Mouse (Mus musculus) inflammation-experienced regulatory T-cells, adult 6 months (primary cell): ENCODE results near the gene Mrpl52. TPM values are rescaled to one million over a fixed set of nuclear protein-coding genes. Genes with fewer than 3 reads are reported as not detected.

ENCODE experiments used
- ATAC-seq: one replicate; pipeline ENCODE4 v1.8.0; 2017
- polyA plus RNA-seq, 3 experiments: library from polyadenylated mRNA; unstranded; fragments of 100-300 nt; shearing (Covaris generic); gene quantifications; one replicate each; pipeline ENCODE4 v1.2.1; 2017

Gene Mrpl52
- polyA plus RNA-seq, 3 experiments from 2014 or later = 253 to 303 (median 292) TPM

DNA sequence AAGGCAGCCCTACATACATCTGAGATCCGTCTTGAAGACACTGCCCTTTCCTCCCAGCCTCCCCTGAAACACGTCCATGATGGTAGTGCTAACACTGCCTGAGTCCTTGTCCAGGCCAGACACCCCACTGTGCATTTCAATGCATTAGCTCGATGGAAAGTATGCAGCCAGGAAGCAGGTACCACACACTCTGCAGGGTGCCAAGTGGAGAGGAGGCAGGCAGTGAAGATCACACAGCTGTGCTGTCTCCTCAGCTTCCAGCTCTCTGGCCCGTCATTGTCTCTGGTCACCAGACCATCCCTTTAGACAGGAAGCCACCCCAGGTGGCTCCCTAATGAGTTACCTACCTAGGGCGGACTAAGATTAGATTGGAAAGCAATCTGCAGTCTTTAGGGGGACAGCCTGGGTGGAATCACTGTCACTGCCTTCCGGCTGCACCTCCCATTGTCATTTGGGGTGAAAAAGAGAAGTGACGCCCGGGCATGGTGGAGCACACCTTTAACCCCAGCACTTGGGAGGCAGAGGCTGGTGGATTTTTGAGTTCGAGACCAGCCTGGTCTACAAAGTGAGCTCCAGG, 14.6 kb upstream of the Mrpl52 start:
- ATAC-seq = no peak

DNA sequence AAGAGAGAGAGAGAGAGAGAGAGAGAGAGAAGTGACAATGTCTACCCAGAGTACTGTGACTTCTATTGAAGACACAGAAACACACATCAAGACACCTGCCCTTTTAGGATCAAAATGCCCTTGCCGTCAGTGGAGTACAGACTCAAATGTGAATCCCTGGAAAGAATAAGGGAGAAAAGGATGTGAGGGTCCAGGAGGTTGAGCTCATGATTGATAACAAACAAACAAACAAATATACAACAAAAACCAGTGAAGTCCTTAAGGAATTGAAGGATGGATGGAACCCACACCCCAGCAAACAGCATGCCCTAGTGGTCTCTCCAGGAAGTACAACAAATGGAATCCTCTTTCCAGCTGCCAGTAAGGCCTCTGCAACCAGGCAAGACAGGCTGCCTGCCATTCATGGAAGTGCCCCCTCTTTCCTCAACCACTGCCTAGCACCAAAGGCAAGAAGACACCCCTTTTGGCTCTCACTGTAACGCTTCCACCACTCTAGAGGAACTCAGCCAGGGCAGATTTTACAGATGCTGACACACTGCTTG, 14.0 kb upstream of the Mrpl52 start:
- peak; percentile 46 for ATAC-seq

DNA sequence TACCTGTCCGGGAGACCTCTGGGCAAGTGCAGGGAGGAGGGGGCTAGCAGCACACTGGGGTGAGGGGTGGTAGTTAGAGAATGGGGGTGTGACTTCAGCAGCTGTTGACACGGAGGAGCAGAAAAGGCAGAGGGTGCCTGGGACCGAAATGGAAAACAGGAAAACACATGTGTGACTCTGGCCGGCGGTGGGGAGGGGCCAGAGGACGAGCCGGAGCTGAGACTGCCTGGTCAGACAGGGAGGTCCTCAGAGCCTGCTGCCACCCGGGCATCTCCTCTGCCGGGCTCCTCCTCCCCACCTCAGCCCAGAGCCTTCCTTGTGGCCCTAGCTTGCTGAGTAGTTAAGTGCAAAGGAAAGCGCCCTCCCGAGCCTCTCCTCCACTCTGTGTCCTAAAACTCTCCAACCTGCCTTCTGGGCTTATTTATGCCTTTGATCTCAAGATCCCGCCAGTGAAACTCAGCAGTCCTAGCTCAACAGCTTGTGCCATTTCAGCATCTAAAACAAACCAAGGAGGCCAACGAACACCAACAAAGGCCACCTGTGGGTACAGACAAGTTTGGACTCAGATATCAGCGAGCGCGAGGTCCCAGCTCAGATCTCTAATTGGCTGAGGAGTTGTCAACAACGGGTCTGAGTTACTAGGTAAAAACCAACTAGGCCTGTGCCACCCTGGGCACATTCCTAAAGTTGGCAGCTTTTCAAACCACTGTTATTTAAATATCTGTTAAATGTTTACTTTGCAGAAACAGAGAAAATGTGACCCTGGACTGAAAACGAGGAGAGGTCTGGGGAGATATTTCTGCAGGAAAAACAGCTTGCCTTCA, 12.6 kb upstream of the Mrpl52 start:
- ATAC-seq = no peak

DNA sequence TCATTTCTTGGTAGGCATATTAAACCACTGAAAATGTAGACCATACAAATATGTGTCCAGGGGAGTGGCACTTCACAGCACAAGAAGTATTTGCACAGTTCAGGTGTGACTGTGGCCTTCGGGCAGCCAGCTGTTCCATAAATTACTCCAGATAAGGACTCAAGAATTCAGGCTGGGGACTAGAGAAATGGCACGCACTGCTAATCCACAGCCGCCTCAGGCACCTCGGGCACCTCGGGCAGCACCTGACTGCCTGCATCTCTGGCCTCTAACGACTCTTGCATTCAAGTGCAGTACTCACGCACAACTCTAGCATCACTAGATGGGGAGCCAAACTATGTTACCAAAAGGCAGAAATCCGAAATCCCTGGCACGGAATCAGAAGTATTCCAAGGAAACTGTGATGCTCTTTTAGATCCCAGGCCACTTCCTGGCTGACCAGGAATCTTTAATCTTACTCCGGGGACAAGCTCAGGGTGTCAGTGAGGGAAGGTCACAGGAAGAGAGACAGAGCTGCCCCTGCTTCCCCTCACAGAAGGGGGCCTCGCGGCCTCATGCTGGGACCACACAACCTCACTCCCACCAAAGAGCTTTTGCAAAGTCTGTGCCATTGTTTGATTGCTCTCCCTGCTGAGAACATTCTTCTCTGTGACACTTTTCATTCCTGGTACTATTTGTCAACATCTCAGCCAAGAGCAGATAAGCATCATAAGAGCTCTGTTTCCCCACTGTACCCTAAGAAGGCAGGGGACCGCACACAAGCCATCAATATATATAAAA, 11.3 kb upstream of the Mrpl52 start:
- ATAC-seq = no peak

DNA sequence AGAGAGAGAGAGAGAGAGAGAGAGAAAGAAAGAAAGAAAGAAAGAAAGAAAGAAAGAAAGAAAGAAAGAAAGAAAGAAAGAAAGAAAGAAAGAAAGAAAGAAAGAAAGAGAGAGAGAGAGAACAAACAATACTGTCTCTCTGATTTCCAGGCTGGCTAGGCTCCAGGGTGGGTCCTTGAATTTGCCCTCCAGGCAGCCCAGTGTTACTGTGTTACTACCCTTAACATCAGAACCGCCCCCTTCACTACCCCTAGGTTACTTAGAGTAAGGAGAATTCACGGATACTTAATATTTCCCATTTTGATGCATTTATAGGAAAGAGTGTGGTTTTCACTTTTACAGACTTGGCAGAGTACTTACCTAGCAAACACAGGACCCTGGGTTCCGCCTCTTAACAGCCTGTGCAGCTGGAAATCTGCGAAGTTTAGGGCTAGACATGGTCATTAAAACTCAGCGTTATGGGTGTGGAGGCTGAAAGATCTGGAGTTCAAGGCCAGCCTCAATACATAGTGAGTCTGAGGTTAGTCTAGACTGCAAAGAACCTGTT, 10.4 kb upstream of the Mrpl52 start:
- no peak for ATAC-seq

DNA sequence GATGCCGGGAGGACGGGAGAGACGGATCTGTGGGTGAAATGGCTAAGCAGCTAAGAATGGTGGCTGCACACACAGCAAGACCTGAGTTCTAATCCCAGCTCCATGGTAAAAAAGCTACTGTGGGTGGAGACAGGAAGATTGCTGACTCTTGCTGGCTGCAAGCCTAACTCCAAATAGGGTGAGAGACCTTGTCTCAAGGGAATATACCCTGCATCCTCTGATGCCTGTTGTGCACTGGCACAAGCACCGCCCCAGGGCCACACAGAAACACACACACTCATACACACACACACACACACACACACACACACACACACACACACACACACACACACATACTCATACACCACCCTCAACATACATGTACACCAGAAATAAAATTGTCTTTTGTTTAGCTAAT, 9.9 kb upstream of the Mrpl52 start:
- ATAC-seq = no peak

DNA sequence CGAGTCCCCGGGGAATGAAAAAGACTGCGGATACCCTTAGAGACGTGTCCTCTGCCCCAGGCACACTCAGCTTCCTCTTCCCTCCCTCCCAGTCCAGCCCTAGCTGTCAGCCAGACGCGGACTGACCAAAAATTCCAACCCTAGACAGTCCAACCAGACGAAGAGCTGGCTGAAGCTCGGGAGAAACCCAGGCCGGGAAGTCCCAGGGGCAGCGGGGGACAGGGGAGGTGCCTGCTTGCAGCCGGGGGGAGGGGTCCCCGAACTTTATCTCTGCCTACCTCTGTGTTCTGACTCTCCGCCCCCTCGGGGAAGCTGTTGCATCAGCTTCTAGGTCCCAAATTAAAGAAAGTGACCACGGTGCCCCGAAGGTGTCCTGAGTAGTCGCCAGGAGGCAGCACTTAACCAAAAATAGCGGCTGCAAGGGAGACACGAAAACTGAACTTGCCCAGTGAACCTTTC, 9.1 kb upstream of the Mrpl52 start, which contains the start of gene Slc7a7:
TSS of gene Slc7a7 (minus strand) at position 158 of the 459 bp plus-strand sequence.
- ATAC-seq = no peak

DNA sequence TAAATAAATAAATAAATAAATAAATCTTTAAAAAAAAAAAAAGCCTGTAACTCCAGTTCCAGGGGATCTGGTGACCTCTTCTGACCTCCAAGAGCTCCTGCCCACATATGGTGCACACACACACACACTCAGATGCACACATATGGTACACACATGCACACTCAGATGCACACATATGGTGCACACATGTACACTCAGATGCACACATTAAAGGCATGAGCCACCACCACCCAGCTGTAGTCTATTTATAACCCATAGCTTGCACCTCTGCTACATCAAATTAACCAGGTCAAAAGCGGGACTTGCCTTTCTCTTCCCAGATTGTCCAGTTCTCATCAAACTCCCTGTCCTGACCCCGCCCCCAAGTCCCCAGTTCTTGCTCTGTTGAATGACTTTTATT, 5.7 kb upstream of the Mrpl52 start:
- no peak for ATAC-seq

DNA sequence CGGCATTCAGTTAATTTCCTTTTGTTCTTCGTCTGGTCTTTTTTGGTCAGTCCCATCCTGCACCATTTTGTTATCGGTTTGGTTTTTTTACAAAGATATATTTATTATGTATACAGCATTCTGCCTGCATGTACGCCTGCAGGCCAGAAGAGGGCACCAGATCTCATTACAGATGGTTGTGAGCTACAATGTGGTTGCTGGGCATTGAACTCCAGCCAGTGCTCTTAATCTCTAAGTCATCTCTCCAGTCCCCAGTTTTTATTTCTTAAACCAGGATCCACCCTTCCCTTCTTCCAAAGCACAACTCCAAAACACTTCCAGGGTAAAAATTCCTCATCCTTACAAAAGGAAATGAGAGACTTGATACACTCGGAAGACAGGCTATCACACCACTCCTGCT, 3.3 kb upstream of the Mrpl52 start:
- no peak for ATAC-seq

DNA sequence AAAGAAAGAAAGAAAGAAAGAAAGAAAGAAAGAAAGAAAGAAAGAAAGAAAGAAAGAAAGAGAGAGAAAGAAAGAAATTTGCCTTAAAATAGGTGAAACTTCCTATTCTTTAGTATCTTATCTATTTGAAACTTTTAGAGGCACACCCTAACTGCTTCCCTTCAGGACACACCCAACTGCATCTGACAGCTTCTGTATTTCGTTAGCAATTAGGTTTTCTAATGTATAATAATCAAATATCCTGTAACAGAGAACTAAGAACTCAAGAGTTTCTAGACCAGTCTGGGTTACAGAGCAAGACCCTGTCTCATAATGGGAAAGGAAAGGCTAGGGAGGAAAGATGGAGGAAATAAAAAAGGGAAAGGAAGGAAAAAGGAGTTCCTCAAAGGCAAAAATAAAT, 2.1 kb upstream of the Mrpl52 start:
- ATAC-seq = no peak

DNA sequence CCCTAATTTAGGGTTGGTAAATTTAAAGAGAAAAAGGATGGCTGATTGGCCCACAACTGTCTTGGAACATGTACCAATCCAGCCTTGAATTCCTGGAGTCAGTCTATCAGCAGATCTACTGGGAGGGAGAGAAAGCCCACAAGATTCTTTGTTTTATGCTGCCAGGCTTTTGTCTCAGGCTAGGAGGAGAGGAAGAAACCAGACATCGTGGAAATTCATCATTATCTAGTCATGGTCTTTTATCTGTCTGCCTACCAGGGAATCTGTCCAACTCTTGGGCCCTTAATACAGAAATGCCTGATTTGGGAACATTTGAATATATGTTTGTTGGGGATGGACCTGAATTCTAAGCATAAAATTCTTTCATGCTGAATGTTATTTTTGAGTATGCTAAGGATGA, 1.2 kb upstream of the Mrpl52 start:
- no peak for ATAC-seq

DNA sequence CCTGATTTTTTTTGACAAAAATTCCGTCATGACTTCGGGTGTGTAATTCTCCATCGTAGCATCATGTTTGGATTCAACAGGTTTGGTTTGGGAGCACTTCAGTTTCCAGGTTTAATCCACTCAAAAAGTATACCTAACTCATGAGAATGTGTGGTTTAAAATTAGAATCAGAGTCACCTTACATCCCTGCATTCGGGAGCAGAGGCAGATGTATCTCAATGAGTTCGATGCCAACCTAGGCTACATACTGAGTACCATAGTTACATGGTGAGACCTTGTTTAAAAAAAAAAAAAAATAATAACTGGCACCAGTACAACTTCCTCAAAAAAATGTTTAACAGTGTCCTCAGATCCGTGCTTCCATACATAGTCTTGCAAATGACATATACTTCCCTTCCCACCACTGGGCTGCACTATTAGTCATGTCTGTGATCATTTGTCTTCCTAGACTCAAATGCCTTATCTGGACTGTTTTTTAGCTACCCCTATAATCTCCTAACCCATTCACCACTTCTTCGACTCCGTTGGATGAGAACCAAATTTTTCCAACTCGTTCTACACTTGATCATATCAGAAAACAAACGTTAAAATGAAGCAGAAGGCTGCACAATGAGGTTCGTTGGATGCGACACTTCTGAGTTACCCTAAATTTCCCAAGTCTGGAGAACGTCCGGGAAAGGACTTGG, 563 bp upstream of the Mrpl52 start:
- no peak for ATAC-seq

DNA sequence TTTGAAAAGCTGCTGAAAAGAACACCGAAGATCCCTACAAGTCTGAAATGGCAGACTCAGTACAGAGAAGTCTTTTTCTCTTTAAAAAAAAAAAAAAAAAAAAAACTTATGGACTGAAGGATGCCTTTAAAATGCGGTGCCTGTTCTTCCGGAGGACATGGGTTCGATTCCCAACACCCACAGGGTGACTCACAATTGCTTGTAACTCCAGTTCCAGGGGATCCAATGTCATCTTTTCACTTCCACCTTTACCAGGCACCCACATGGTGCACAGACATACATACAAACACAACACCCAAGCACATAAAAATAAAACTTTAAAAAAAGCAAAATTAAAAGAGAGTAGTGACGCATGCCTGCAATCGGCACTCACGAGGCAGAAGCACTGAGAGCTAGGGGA, 987 bp downstream of the Mrpl52 start:
- no peak for ATAC-seq

DNA sequence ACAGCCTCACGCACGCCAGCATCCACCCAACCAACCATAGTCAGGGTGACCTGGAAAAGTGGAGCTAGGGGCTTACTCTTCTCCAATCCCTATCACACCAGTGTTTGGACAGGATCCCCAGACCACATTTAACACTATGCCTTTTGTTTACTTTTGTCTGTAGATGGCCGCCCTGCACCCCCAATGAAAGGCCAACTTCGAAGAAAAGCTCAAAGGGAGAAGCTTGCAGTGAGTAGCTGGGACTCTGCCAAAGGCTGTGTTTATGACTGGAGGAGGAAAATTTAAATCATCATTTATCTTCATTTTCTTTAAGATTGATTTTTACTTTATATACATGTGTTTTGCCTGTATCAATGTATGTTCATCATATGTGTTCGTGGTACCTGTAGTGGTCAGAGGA, 1.7 kb downstream of the Mrpl52 start:
- no peak for ATAC-seq

DNA sequence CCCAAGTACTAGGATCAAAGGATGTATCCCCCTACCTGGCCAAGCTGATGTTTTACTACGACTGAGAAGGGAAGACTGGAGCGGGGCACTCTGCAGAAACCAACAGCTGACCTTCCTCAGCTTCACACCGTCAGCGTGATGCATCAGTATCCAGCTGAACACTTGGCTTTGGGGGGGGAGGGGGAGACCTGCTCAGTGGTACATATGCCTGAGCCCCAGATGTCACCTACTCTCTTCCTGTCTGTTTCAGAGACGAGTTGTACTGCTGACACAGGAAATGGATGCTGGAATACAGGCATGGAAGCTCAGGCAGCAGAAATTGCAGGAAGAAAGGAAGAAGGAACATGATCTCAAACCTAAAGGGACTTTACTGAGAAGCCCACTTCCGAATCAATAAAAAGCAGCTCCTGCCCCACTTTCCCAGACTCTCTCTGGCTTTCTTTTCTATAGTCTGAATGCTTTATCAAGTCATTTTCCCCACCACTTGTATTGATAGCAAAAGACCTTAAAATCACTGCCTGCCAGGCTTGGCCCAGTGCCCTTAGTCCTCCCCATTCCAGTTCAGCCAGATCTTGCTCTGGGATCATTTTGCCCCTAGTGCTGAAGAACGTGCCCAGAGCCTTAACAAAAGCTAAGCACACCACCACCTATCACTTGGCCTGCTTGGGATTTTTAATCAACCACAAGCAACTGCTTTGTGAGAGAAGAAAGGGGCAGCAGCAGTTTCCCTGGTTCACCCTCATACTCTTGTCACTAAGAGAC, 2.8 kb downstream of the Mrpl52 start:
- ATAC-seq = no peak

DNA sequence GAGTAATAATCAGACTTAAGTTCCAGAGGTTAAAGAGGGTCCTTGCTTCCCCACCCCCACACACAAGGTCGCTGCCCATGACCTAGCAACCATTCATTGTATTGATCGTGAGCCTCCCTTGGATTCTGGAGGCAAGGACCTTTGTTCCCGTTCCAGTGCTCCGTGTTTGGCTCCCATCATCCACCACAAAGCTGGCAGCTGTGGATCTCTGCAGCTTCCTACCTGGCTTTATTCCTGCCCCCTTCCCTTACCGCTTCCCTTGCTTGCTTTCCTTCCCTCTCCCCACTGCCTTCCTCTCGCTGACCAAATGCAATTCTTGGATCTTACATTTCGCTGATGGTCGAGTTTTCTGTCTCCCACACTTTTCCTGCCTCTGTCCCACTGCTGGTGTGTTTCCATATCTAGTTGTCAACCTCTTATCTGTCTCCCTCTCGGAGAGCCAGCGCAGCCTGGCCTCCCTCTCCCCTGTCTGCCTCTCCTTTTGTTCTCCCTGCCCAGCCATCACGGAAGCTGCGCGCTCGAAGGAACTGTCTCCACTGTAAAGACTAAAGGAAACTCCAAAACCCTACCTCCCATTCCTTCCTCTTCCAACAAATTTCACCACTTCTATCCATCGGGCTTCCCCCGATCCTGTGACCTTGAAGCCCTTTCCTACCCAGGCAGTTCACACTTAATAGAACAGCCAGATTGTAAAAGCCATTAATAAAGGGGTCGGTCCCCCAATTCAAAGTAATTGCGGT, 3.9 kb downstream of the Mrpl52 start:
- ATAC-seq = no peak

DNA sequence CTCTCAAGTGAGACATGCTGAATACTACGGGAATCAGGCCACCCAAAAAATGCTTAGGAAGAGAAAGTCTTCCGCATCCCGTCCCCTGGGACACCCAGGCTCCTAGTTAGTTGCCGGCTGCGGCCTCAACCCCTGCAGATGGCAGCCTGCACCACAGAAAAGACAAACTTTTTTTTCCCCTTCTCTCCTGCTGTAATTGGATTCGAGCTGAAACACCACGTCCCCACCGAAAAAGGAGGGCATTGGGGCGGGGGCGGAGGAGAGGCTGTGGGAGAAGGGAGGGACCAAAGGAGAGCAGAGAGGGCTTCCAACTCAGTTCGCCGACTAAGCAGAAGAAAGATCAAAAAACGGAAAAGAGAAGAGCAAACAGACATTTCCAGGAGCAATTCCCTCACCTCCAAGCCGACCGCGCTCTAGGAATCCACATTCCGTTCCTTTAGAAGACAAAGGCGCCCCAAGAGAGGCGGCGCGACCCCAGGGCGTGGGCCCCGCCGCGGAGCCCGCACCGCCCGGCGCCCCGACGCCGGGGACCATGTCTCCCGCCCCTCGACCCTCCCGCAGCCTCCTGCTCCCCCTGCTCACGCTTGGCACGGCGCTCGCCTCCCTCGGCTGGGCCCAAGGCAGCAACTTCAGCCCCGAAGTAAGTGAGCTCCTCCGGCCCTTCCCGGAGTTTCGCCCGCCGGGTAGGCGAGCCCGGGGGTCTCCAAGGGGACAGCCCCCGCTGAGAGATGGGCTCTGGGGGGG, 4.8 kb downstream of the Mrpl52 start, which contains the start of gene Mmp14:
TSS of gene Mmp14 (plus strand) at position 279 of the 744 bp plus-strand sequence.
- no peak for ATAC-seq

DNA sequence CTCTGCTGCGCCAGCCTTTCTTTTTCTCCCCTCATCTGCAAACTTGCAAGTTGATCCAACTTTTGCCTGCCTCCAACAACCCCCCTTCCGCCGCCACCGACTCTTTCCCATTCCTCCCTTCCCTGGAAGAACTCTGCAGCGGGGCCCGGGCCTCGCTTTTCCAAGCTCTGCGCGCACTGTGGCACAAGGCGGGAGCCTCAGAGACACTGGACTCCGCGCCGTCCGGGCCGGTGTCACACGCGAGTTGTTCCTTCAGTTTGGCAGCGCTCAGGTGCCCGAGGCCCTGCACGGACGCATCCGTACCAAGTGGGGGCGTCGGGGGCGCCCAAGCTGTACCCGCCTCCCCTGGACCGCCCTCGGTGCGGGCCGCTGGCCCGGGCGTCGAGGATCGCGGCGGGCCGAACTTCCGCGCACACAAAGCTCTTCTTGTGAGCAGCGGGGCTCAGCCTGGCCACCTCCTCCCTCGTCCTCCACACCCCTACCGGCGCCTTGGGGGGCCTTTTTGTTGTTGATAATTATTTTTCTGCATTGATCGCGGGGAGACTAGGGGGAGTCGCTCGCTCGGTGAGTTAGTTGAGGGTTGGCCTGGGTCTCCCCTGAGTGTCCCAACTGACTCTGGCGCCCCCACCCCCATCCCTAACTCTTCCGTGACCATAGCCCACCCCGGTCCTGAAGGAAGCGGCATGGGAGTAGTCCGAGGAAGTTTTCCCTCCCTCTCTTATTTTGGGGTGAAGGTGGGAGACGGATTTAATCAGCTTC, 5.5 kb downstream of the Mrpl52 start:
- no peak for ATAC-seq
